Mouse (Mus musculus) heart, postnatal 25 days (tissue): ENCODE results near the gene Ccdc106. TPM values are rescaled to one million over a fixed set of nuclear protein-coding genes. Genes with fewer than 3 reads are reported as not detected.

Source experiments
- DNase-seq: peaks from one replicate; pipeline ENCODE4 v3.0.0; 2022; ENCODE audit warnings: low spot score
- intact Hi-C: fragments of 180-260 bp; cut with DNase I; formaldehyde crosslinking; loops from one replicate; pipeline ENCODE4 v1.15.1; 2025
- total RNA-seq, 2 experiments: library from RNA; stranded (reverse); gene quantifications; 2 replicates each; pipeline ENCODE4 v1.2.3; 2021

Gene Ccdc106
- total RNA-seq, 2 experiments from 2014 or later: 0.28 to 0.31 TPM

GRCm38 (mm10) chr7:5098769-5099168 is 78.4 kb downstream of the Ccdc106 start:
- no peak for DNase-seq
- intact Hi-C loops: no loop called here

- intact Hi-C loops: no loop called here
- DNase-seq: no peak
Measured at GRCm38 (mm10) chr7:5099796-5100195, 79.4 kb downstream of the Ccdc106 start.

GRCm38 (mm10) chr7:5101066-5101663 is 80.8 kb downstream of the Ccdc106 start:
- DNase-seq: no peak
- intact Hi-C loops: no loop called here

- DNase-seq: no peak
- intact Hi-C loops: no loop called here
Measured at GRCm38 (mm10) chr7:5102564-5102963, 82.2 kb downstream of the Ccdc106 start.

GRCm38 (mm10) chr7:5108272-5108671 is 87.9 kb downstream of the Ccdc106 start:
- no peak for DNase-seq
- intact Hi-C loops: no loop called here

GRCm38 (mm10) chr7:5109301-5109700 is 88.9 kb downstream of the Ccdc106 start:
- intact Hi-C loops: no loop called here
- no peak for DNase-seq

Other genes with a start within 250 kb of the Ccdc106 start
- gene Fam71e2, start 249.3 kb upstream of the Ccdc106 start, total RNA-seq: not detected
- under 1 TPM in 1 of 2 experiments, not detected in 1; 0.26 TPM for gene Il11, start 237.7 kb upstream of the Ccdc106 start, total RNA-seq
- gene Tmem190, start 237.6 kb upstream of the Ccdc106 start, total RNA-seq: not detected
- gene Tmem238, start 230.9 kb upstream of the Ccdc106 start, total RNA-seq: 1 to 10 TPM; 3.5 to 4.3 TPM
- gene Rpl28, start 227.7 kb upstream of the Ccdc106 start, total RNA-seq: 100 to 1,000 TPM; 489 to 533 TPM
- gene Ube2s, start 208.0 kb upstream of the Ccdc106 start, total RNA-seq: 10 to 100 TPM; 84.6 to 93.3 TPM
- gene Shisa7, start 175.9 kb upstream of the Ccdc106 start, total RNA-seq: under 1 TPM in 1 of 2 experiments, not detected in 1; 0.08 TPM
- 1 to 10 TPM; 3.5 to 5.3 TPM for gene Isoc2b, start 150.3 kb upstream of the Ccdc106 start, total RNA-seq
- 10 to 100 TPM; 40.5 to 44.4 TPM for gene Isoc2a, start 143.4 kb upstream of the Ccdc106 start, total RNA-seq
- not detected for gene Gm36210, start 114.0 kb upstream of the Ccdc106 start, total RNA-seq
- 1 to 10 TPM; 7.9 to 8.1 TPM for gene Zfp628, start 105.3 kb upstream of the Ccdc106 start, total RNA-seq
- 1 to 10 TPM; 3.8 to 5.4 TPM for gene Nat14, start 98.5 kb upstream of the Ccdc106 start, total RNA-seq
- 1 to 10 TPM; 3.8 to 4.3 TPM for gene Ssc5d, start 94.8 kb upstream of the Ccdc106 start, total RNA-seq
- 10 to 100 TPM; 22.4 to 28.7 TPM for gene Sbk2, start 56.1 kb upstream of the Ccdc106 start, total RNA-seq
- 10 to 100 TPM; 46.1 to 48.7 TPM for gene Sbk3, start 49.4 kb upstream of the Ccdc106 start, total RNA-seq
- gene Zfp579, start 24.4 kb upstream of the Ccdc106 start, total RNA-seq: 10 to 100 TPM; 14.9 to 18.0 TPM
- gene Zfp524, start 6.1 kb upstream of the Ccdc106 start, total RNA-seq: 1 to 10 TPM; 8.7 to 9.0 TPM
- gene Fiz1, start 5.9 kb upstream of the Ccdc106 start, total RNA-seq: 10 to 100 TPM; 13.6 to 24.2 TPM
- gene Gm44973, start 5.1 kb upstream of the Ccdc106 start, total RNA-seq: not detected
- 10 to 100 TPM; 12.8 to 15.4 TPM for gene Zfp865, start 177 bp upstream of the Ccdc106 start, total RNA-seq
- gene 4632433K11Rik, start 13.6 kb downstream of the Ccdc106 start, total RNA-seq: not detected
- gene Zfp784, start 17.9 kb downstream of the Ccdc106 start, total RNA-seq: 1 to 10 TPM; 5.3 to 6.1 TPM
- gene Zfp580, start 31.0 kb downstream of the Ccdc106 start, total RNA-seq: 1 to 10 TPM; 5.6 to 5.8 TPM
- gene U2af2, start 41.6 kb downstream of the Ccdc106 start, total RNA-seq: 10 to 100 TPM; 66.9 to 71.1 TPM
- gene Epn1, start 59.7 kb downstream of the Ccdc106 start, total RNA-seq: 100 to 1,000 TPM; 178 to 187 TPM
- not detected for gene Rfpl4, start 96.4 kb downstream of the Ccdc106 start, total RNA-seq
- 1 to 10 TPM; 5.8 to 6.2 TPM for gene Rasl2-9, start 105.4 kb downstream of the Ccdc106 start, total RNA-seq
- not detected for gene Vmn1r55, start 129.1 kb downstream of the Ccdc106 start, total RNA-seq
- gene Vmn1r56, start 176.2 kb downstream of the Ccdc106 start, total RNA-seq: not detected
- not detected for gene Vmn1r57, start 197.9 kb downstream of the Ccdc106 start, total RNA-seq